Mouse (Mus musculus): ENCODE results near the gene Rpp25. TPM values are rescaled to one million over a fixed set of nuclear protein-coding genes. Genes with fewer than 3 reads are reported as not detected.

Gene Rpp25
- total RNA-seq (2021) = 1 to 10 TPM; 6.2 to 6.9 TPM
- long read RNA-seq, experiment 1, transcript Rpp25-201 (1 exons, 1,423 nt) = major isoform, 5 of 5 reads
- long read RNA-seq, experiment 1, partial matches to known transcripts = 0 of 5 reads
- long read RNA-seq, experiment 1, other reads (novel, unspliced or antisense) = 0 of 5 reads
- long read RNA-seq, experiment 2, transcript Rpp25-201 (1 exons, 1,423 nt) = major isoform, 5 of 5 reads
- long read RNA-seq, experiment 2, partial matches to known transcripts = 0 of 5 reads
- long read RNA-seq, experiment 2, other reads (novel, unspliced or antisense) = 0 of 5 reads

DNA sequence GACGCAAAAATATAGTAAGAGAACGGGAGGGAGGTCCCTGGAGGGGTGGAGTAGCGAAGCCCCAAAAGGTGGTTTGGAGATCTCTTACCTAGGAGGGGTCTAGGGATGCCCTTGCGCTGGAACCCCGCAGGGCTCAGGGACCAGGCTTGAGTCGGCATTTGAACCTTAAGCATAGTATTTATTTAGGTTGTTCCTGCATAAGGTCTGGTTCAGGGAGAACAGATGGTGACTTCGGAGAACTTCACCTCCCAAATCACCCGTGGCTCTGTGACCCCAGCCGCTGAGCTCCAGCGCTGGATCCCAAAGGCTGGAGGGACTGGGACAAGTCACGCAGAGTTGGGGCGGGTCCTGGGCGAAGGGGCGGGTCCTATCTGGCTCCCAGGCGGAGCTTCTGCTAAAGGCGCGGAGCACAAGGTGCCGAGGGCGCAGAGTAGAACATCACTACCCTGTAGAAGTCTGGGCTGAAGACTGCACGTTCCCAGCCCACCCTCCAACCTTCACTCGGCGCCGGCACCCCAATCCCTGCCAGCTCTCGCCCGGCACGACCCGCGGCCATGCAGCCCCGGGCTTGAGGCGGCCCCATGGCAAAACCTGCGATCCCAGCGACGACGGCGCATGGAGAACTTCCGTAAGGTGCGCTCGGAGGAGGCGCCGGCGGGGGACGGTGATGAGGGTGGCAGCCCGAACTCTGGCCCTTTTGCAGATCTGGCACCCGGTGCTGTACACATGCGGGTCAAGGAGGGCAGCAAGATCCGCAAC lies at the start of gene Rpp25:
Gene Rpp25, plus strand, starts transcription at position 405 of the 759 bp plus-strand sequence.
- peak in 1 of 2 experiments; percentile 27 for DNase-seq (ENCODE audit: low spot score in 2 of 2)

DNA sequence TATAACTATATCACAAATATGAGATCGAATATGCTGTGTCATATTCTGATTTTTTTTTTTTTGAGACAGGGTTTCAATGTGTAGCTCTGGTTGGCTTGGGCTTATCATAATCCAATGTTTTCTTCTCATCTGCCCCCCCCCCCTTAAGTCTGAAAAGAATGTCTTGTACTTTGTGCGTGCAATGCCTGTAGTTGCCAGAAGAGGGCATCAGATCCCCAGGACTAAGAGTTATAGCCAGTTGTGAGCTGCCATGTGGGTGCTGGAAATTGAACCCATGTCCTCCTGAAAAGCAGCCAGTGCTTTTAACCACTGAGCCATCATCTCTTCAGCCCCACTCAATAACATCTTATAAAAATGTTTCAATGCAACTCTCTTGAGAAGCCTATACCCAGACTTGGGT lies 44.1 kb upstream of the Rpp25 start:
- DNase-seq (ENCODE audit: low spot score in 2 of 2) = no peak

DNA sequence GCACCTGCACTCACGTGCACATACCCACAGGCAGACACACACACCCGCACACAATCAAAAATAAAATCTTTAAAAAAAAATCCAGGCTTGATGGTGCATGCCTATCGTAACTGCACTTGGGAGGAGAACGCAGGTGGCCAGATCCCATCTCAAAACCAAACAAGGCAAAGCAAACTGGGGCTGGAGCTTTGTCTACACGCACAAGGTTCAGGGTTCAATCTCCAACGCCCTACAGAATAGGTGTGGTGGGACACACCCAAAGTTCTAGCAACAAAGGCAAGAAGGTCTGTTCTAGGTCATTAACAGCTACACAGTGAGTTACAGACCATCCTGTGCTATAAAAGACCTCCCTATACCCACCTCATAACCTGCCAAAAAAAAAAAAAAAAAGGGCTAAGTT lies 41.0 kb upstream of the Rpp25 start:
- DNase-seq (ENCODE audit: low spot score in 2 of 2) = no peak

DNA sequence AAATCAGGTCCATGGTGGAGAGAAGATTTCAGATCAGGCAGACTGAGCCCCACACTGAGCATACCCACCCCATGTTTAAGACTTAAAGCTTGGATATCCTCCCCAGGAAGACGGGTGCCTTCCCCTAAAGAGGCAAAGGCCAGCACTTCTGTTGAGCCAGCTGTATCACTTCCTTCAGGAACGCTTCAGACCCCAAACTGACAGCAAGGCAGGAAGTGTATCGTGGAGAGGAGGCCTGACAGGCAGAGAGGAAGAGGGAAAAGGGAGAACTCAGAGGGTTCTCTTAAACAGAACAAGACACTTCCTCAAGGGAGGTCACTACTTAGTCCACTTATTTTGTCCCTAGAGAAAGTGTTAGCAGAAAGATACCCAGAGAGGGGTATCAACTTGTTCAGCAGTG lies 37.7 kb upstream of the Rpp25 start:
- no peak for DNase-seq (ENCODE audit: low spot score in 2 of 2)

DNA sequence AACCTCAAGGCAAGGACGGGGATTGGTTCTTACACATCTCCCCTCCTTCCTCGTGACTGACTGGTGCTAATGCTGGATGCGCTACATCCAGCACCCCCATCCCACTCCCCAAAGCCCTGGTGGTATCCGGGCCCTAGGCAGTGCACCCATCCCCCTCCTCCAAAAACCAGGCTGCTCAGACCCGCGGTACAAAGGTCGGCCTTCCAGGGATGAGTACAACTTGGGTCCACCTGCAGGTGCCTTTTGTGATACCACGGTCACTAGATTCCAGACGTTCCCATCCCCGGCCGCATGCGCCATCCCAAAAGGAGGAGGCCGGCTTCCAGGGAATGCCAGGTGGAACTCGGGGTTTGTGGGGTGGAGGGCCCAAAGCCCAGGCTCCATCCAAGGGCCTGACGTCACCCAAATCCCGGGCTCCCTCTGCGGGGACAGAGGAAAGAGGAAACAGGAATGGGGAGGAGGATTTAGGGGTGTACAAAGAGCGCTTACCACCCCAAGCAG lies 36.5 kb upstream of the Rpp25 start:
- DNase-seq (ENCODE audit: low spot score in 2 of 2) = no peak

DNA sequence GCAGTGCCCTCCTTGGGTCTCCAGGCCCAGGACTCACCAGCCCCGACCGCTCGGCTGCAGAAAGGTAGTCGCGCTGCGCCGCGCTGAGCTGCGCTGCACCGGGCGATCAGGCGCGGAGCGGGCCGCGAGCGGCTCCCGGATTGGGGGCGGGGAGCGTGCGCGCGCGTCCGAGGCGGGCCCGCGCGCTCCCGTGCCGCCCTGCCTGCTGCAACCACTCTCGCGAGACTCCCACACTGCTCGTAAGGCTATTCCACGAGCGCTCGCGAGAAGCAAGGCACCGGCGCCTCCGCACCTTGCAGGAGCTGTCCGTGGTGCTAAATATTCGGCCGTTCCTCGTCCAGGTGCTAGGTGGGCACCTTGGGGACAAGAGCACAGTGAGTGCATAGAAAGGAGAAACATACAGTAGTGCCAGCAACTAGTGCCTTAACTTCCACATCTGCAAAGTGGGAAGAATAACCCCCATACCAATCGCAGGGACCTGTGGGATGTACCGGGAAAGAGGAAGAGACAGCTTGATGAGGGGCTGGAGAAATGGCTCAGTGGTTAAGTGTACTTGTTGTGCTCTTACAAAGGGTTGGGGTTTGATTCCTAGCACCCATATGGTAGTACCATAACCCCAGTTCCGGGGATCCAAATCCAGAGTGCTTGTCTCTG lies 35.8 kb upstream of the Rpp25 start, which contains the start of gene Scamp5:
Gene Scamp5, minus strand, starts transcription at position 165 of the 654 bp plus-strand sequence.
- peak; percentile 57 to 75 for DNase-seq (ENCODE audit: low spot score in 2 of 2)

DNA sequence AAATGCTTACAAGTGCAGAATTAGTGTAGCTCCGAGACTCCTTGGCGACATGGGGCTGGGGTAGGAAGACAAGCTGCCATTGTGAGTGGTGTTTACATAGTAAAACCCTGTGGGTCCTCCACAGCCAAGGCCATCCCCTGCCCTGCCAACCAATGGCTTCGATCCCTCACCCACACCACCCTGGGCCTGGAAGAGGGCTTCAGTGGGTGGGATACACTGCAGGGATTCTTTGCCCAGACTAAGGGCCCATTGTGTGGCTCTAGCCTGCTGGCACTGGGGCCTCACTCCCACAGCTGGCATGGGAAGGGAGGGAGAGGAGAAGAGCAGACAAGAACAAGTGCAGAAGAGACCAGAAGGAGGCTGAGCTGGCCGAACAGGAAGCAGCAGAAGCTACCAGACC lies 34.9 kb upstream of the Rpp25 start:
- no peak for DNase-seq (ENCODE audit: low spot score in 2 of 2)

DNA sequence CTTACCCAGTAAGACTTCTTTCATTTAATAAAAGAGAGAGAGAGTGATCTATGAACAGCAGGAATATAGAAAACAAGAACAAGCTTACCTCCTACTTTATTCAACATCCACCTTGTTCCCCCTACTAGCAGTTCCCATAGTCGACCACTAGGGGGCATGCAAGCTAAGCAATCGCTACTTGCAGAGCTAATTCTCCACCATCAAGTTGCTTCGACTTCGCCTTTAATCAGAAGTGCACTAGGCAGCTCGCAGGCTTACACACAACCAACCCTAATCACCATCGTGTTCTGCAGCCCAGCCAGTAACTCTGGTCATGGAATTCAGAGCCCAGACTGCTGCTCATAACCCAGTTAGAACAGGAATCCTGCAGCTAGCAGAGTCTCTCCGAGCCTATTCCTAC lies 18.1 kb upstream of the Rpp25 start:
- DNase-seq (ENCODE audit: low spot score in 2 of 2) = peak; percentile 45 to 73

DNA sequence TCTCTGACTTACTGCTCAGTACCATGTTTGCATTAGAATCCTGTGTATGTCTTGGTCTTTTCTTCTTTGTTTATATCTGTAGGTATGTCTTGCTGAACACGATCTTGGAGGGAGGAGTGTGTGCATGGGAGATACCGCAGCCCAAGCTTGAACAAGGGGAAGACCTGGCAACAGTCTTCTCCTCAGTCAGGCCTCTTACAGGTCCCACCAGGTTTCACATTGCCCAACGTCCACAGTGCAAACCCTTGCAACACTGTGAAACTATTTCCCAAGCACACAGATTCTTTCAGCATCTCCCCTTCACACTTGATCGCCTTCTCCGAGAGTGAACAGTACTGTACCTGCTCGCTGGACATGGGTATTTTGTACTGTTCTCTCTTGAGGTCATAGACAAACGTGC lies 16.0 kb upstream of the Rpp25 start:
- no peak for DNase-seq (ENCODE audit: low spot score in 2 of 2)

DNA sequence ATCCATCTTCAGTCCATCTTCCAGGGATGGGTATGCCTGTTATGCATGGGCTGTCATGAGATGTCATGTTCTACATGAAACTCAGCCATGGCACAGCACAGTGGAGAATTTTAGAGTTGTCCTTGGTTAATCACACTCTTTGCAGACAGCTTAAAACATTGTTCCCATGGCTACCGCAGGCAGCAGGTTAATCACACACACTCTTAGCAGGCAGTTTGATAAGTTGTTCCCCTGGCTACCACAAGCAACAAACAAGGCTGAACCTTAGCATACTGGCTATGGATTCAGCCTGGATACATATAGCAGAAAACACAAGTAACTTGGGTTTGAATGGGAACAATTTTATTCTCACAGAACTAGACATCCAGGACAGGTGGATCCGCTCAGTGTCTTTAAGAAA lies 10.3 kb upstream of the Rpp25 start:
- DNase-seq (ENCODE audit: low spot score in 2 of 2) = no peak

DNA sequence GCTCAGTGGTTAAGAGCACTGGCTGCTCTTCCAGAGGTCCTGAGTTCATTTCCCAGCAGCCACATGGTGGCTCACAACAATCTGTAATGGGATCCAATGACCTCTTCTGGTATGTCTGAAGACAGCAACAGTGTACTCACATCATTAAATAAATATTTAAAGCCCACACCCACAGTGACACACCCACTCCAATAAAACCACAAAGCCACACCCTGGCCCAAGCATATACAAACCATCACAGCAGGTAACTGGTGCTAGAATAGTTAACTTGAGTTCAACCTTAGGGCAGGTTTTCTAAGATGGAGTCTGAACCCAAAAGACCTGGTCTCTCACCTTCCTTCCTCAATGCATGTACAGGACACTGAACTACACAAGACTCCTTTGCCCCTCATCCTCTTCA lies 8.9 kb upstream of the Rpp25 start:
- no peak for DNase-seq (ENCODE audit: low spot score in 2 of 2)

DNA sequence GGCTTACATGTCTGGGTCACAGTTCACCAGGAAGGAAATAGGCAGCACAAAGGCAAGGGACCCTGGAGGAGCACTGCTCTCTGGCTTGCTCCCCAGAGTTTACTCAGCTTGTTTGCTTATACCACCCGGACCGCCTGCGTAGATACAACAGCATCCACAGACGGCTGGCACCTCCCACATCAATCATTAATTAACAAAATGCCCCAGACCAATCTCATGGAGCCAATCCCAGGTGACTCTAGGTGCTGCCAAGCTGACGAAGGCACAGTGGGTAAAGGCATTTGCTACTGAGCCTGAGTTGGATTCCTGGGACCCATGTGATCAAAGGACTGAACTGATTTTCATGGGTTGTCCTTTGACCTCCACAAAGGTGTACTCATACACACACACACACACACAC lies 6.6 kb upstream of the Rpp25 start:
- DNase-seq (ENCODE audit: low spot score in 2 of 2) = no peak

DNA sequence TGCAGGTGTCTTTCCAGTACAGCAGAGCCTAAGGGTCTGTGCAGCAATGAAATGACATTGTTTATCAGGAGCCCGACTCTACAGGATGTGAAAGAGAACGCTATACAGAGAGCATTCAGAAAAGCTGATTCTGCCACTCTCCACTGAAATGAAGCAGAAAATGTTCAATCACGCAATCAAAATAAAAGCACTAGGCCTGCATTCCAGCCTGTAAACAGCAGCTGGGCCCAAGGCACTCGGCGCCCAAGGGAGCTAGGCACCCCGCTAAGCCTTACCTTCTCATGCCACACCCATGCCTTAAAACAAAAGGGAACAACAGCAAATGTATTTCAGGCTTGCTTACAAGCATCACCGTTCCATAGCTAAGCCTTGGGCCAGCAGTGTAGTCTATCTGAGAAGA lies 5.3 kb upstream of the Rpp25 start:
- DNase-seq (ENCODE audit: low spot score in 2 of 2) = no peak

DNA sequence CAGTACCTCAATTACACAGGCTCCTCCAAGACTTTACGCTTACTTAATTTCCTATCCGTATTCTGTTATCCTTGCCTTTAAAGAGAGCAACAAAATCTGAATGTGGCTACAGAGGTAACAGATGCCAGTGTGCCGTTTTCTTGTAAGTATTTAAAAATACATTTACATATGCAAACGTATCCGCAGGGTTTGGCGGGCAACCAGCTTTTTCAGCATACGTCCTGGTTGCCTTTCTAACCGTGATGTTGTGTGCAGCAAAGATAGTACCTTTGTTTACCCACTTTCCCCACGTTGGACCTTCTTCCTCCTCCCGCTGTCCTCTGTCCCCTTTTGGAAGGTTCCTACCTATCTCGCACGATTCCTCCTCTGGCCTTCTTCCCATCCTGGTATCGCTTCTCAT lies 2.4 kb upstream of the Rpp25 start:
- DNase-seq (ENCODE audit: low spot score in 2 of 2) = no peak

DNA sequence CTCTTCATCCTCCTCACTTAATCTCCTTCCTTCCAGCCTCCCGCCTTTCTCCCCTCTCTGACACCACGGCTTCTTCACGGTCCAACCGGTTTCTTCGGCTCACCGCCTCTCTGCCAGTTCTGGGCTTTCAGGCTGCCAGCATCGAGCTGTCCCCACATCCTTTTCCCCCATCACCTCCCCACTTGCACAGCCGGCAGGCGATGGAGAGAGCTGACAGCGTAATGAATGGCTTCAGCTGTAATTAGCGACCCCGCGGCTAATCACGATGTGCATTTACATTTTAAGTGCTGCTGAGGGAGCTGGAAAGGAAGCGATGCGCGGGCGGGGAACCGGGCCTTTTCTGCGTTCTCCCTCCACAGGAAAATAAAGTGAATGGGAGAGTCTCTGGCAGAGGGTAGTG lies 2.0 kb upstream of the Rpp25 start:
- no peak for DNase-seq (ENCODE audit: low spot score in 2 of 2)

DNA sequence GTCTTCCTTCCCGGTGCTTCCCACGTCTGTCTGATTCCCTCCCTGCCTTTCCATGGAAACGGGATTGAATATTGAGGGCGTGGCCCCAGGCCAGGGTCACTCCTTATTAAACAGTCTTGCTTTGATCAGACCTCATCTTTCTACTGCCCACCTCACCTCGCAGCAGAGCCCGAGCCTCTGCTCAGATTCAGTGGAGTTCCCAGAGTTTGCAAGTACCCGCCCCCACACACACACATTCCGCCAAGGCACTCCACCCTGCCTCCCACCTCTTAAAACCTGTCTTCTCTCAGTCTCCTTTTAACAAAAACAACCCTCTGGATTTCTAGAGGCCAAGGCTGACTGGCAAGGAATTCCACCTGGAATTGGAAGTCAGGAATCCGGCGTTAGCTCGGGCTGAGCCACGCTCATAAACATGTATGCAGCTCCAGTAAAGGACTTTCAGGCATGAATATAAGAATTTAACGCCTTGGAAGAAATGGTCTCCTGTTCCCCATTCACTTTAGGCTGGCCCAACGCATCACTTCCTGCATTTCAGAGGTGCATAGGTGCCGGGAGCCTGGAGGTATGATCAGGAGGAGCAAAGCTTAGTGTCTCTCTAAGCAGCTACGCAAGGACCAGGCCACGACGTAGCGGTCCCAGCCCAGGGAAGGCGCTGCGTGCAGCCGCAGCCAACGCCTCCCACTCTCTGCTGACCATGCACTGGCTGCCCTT lies 760 bp upstream of the Rpp25 start:
- no peak for DNase-seq (ENCODE audit: low spot score in 2 of 2)

DNA sequence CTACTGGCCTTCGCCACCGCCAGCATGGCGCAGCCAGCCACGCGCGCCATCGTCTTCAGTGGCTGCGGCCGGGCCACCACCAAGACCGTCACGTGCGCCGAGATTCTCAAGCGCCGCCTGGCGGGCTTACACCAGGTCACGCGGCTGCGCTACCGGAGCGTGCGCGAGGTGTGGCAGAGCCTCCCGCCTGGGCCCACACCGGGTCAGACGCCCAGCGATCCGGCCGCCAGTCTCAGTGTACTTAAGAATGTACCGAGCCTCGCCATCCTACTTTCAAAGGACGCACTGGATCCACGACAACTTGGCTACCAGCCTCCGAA lies 515 bp downstream of the Rpp25 start:
- DNase-seq (ENCODE audit: low spot score in 2 of 2) = peak in 1 of 2 experiments; percentile 32

DNA sequence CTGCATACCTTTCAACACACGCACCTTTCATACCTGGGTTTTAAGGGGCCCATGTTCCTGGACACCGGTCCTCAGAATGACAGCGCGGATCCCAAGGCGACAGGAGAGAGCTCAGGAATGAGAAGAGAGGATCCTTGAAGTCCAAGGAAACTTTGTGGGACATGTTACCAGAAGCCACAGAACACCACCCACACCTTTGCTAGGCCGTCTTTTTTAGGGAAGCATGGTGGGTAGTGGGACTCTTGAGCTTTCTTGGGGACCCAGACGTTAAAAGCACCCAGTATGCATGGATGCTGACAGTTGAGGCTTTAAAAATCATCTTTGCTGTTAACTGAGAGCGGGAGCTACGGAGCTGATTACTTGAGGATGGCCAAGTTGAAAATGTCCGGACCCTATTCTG lies 1.1 kb downstream of the Rpp25 start:
- DNase-seq (ENCODE audit: low spot score in 2 of 2) = no peak

DNA sequence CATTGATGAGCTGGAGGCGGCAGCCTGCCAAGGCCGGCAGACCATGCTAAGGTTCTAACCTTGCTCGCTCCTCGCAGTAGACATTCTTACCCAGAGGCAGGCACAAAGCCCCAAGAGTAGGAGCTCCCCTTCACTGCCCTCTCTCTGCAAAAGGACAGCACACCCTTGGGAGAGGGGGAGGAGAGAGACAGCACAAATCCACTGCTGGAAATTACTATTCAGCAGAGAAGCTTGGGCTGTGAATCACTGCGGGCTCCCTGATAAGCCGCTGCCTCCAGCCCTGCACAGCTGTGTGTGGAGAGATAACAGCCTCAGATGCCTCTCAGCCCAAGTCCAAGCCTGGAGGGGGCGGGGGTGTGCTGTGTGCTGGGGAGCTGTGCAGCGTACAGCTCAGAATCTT lies 1.9 kb downstream of the Rpp25 start:
- DNase-seq (ENCODE audit: low spot score in 2 of 2) = peak in 1 of 2 experiments; percentile 43

DNA sequence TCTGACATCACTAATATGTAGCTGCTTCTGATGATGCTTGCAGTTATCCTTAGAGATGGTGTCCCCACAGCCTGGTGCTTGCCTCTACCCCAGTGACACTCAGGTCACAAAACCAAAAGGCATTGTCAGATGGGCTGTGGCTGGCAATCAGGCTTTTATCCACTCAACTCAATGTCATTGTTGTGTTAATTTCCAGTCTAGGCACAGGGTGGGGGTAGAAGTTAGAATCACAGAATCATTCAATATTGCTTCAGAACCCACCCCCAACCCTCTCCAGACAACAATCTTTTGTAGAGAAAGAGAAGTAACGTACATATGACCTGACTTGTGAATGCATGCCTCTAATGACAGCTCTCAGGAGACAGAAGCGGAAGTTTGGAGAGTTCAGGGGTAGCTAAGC lies 6.8 kb downstream of the Rpp25 start:
- no peak for DNase-seq (ENCODE audit: low spot score in 2 of 2)

DNA sequence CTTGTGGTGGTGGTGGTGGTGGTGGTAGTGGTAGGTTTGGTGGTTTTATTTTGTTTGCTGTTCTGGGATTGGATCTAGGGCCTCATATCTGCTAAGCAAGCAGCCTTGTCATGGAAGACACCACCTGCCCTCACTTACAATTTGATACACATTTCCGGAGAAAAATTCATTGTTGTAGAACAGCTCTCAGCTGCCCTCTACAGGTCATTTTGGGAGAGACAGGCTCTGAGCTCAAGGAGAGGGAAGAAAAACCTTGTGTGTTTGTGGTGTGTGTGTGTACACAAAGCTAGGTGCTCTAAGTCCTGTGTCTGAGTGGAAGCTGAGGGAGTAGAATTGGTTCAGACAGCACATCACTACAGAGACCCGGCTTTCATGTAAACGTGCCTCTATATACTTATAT lies 13.3 kb downstream of the Rpp25 start:
- no peak for DNase-seq (ENCODE audit: low spot score in 2 of 2)

Measured in adrenal gland, postnatal 4 days (tissue).